Mouse (Mus musculus) small intestine, adult 2 months (tissue): ENCODE results near the gene Ttc23l. TPM values are rescaled to one million over a fixed set of nuclear protein-coding genes. Genes with fewer than 3 reads are reported as not detected.

Experiments used
- H3K27ac ChIP-seq: fragments of 200-500 bp; 2 replicates; pipeline ENCODE4 v1.5.1; 2012; ENCODE audit warnings: low read depth, low read length, control low read depth, inconsistent platforms; ENCODE audit not compliant: insufficient read depth
- H3K27me3 ChIP-seq: fragments of 200-500 bp; 2 replicates; pipeline ENCODE4 v1.6.1; 2012; ENCODE audit warnings: mild to moderate bottlenecking, moderate library complexity, low read length, inconsistent platforms; ENCODE audit not compliant: control insufficient read depth, insufficient read depth
- H3K36me3 ChIP-seq: fragments of 200-500 bp; 2 replicates; pipeline ENCODE4 v1.6.1; 2012; ENCODE audit warnings: mild to moderate bottlenecking, low read length, control low read depth, inconsistent platforms; ENCODE audit not compliant: control insufficient read depth, insufficient read depth
- H3K4me1 ChIP-seq: fragments of 200-500 bp; 2 replicates; pipeline ENCODE4 v1.6.1; 2012; ENCODE audit warnings: low read length, inconsistent platforms, mixed read lengths; ENCODE audit not compliant: control insufficient read depth, insufficient read depth, insufficient read length
- H3K4me3 ChIP-seq: fragments of 200-500 bp; 2 replicates; pipeline ENCODE4 v1.5.1; 2012; ENCODE audit warnings: low read depth, mild to moderate bottlenecking, control low read depth, inconsistent platforms, low read length, moderate library complexity
- CTCF ChIP-seq: fragments of 200-500 bp; IDR thresholded peaks from 2 replicates; pipeline ENCODE4 v1.5.1; 2012; ENCODE audit warnings: low read depth, mild to moderate bottlenecking, control low read depth, inconsistent platforms, low read length, moderate library complexity, mixed read lengths; ENCODE audit not compliant: insufficient replicate concordance, insufficient read length; ENCODE audit errors: extremely low read depth
- POLR2A ChIP-seq: fragments of 200-500 bp; IDR thresholded peaks from 2 replicates; pipeline ENCODE4 v1.6.1; 2012; ENCODE audit warnings: low read depth, mild to moderate bottlenecking, control low read depth, inconsistent platforms, low read length, moderate library complexity
- WGBS: fragments of 180-500 bp; shearing (Covaris S2); methylation state at CpG from one replicate; pipeline ENCODE4 v1.1.7; 2018; 5-methylcytosine and 5-hydroxymethylcytosine counted together
- polyA plus RNA-seq: library from polyadenylated mRNA; depleted of rRNA; stranded (reverse); fragments of >200 nt; gene quantifications from 2 replicates; pipeline ENCODE4 v1.2.3, GENCODE M21; 2012

Gene Ttc23l
- polyA plus RNA-seq, 1 experiment: not detected

GRCm38 (mm10) chr15:10487246-10487645, 71.2 kb downstream of the Ttc23l start:
- 34% methylated on average over 2 of the region's 2 CpGs for WGBS
- no peak overlapping the region for H3K4me3 ChIP-seq

GRCm38 (mm10) chr15:10486365-10486839, 72.1 kb downstream of the Ttc23l start:
- no peaks in the 10 kb centered on the region for H3K27me3 ChIP-seq
- no peaks in the 10 kb centered on the region; the same call in none of the 2 replicates for H3K4me1 ChIP-seq
- peak overlapping the region; percentile 85 for H3K4me3 ChIP-seq
- peaks cover 14% of the 10 kb centered on the region for H3K36me3 ChIP-seq
- H3K27ac ChIP-seq: no peak overlapping the region
- TF ChIP-seq CTCF (no peak), POLR2A (no peak)
- WGBS: 1% methylated on average over 18 of the region's 18 CpGs

More at GRCm38 (mm10) chr15:10487246-10487645, 71.2 kb downstream of the Ttc23l start:
- Histone ChIP-seq H3K36me3 (peaks cover 15% of the 10 kb centered on the region), H3K4me1 (no peaks in the 10 kb centered on the region; the same call in none of the 2 replicates), H3K27me3 (no peaks in the 10 kb centered on the region), H3K27ac (no peak overlapping the region)
- TF ChIP-seq POLR2A (no peak), CTCF (no peak)

- peak; percentile 89 for TF ChIP-seq POLR2A
- TF ChIP-seq CTCF: no peak
- Histone ChIP-seq H3K36me3 (peaks cover 17% of the 10 kb centered on the region), H3K4me3 (peak within 1 kb of the TSS; percentile 85), H3K27ac (no peak within 1 kb of the TSS), H3K27me3 (no peaks in the 10 kb centered on the region), H3K4me1 (no peaks in the 10 kb centered on the region; the same call in none of the 2 replicates)
- under 1% methylated on average over 58 of the region's 58 CpGs for WGBS
Measured at GRCm38 (mm10) chr15:10485484-10486364, 72.7 kb downstream of the Ttc23l start, which contains the start of the genes Brix1 and Rad1. Gene Brix1, minus strand, starts transcription at chr15:10485947. Gene Rad1, plus strand, starts transcription at chr15:10486018.

GRCm38 (mm10) chr15:10470941-10471340, 87.5 kb downstream of the Ttc23l start:
- H3K27ac ChIP-seq: peak overlapping the region; percentile 56
- no peaks in the 10 kb centered on the region for H3K27me3 ChIP-seq
- 8% methylated on average over 3 of the region's 3 CpGs for WGBS
- H3K36me3 ChIP-seq: peaks cover 9% of the 10 kb centered on the region
- peak overlapping the region; percentile 70; the same call in 1 of the 2 replicates for H3K4me3 ChIP-seq
- TF ChIP-seq CTCF (no peak), POLR2A (no peak)
- H3K4me1 ChIP-seq: peaks cover 5% of the 10 kb centered on the region; the same call in 1 of the 2 replicates

GRCm38 (mm10) chr15:10470151-10470831, 88.2 kb downstream of the Ttc23l start, which contains the start of gene Dnajc21:
Gene Dnajc21, minus strand, starts transcription at chr15:10470516.
- Histone ChIP-seq H3K4me3 (peak within 1 kb of the TSS; percentile 79), H3K27me3 (no peaks in the 10 kb centered on the region), H3K4me1 (peaks cover 5% of the 10 kb centered on the region; the same call in 1 of the 2 replicates), H3K36me3 (peaks cover 2% of the 10 kb centered on the region), H3K27ac (peak within 1 kb of the TSS; percentile 56)
- TF ChIP-seq POLR2A: peak; percentile 27; the same call in 1 of the 2 replicates
- no peak for TF ChIP-seq CTCF
- 1% methylated on average over 78 of the region's 87 CpGs for WGBS

- no peaks in the 10 kb centered on the region for H3K27me3 ChIP-seq
- peaks cover 5% of the 10 kb centered on the region; the same call in 1 of the 2 replicates for H3K4me1 ChIP-seq
- under 1% methylated on average over 40 of the region's 40 CpGs for WGBS
- peak overlapping the region; percentile 43; the same call in 1 of the 2 replicates for H3K27ac ChIP-seq
- TF ChIP-seq POLR2A (no peak), CTCF (no peak)
- no peaks in the 10 kb centered on the region for H3K36me3 ChIP-seq
- peak overlapping the region; percentile 79 for H3K4me3 ChIP-seq
Measured at GRCm38 (mm10) chr15:10469641-10470150, 88.8 kb downstream of the Ttc23l start.
